Mouse (Mus musculus) erythroblast, adult 5-6 weeks (primary cell): ENCODE results near the gene Wdr61. TPM values are rescaled to one million over a fixed set of nuclear protein-coding genes. Genes with fewer than 3 reads are reported as not detected.

Experiments
- ATAC-seq: replicated peaks from 2 replicates; pipeline ENCODE4 v1.8.0; 2016; ENCODE audit warnings: moderate number of reproducible peaks, mild to moderate bottlenecking, moderate TSS enrichment, inconsistent platforms; ENCODE audit not compliant: poor library complexity, low FRiP score, severe bottlenecking
- total RNA-seq, 2 experiments: library from RNA; stranded (forward) in 1 of 2; stranded (reverse) in 1 of 2; fragments of 150-400 nt in 1 of 2; fragments of 200-764, 138-1000 nt in 1 of 2; gene quantifications; 2 replicates each; pipeline versions ENCODE4 v1.2.3 to v1.2.4; 2015 to 2017; ENCODE audit warnings: low replicate concordance in 2 of 2

The Wdr61 gene
- total RNA-seq (2015; ENCODE audit: low replicate concordance) (22.8 and 49.2 TPM in 2 replicates), total RNA-seq (2017; ENCODE audit: low replicate concordance) (18.7 and 22.6 TPM in 2 replicates)

DNA sequence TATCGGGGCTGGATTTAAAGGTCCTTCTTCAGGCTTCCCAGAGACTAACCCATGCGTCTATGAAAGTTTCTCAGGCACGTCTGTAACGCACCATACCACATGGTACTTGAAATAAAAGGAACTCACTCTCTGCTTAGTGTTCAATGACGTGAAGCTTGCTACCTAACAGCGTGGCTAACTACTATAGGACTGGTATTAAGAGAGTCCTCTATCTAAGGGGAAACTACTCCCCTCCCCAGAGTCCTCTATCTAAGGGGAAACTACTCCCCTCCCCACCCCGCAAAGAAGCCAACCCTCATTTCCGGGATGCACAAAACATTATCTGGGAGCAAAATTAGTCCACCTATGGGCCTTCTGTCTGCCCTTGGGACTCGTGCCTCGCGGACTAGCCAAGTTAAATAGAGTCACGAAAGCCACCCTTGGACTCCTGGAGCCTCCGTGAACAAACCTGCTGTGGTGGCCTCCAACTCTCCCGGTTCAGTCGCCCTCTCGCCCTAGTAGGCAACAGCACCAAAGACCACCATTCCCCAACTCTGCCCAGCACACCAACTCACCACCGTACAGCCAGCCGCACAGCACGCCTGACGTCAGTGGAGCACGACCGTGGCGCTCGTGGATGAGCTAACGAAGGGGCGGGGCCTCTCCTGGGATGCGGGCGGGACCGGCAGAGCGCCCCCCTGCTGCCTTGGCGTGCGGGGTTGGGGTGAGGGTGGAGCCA, at the start of gene Wdr61:
Wdr61 (minus strand) TSS at position 599 of the 718 bp plus-strand sequence.
- ATAC-seq: peak; percentile 95

DNA sequence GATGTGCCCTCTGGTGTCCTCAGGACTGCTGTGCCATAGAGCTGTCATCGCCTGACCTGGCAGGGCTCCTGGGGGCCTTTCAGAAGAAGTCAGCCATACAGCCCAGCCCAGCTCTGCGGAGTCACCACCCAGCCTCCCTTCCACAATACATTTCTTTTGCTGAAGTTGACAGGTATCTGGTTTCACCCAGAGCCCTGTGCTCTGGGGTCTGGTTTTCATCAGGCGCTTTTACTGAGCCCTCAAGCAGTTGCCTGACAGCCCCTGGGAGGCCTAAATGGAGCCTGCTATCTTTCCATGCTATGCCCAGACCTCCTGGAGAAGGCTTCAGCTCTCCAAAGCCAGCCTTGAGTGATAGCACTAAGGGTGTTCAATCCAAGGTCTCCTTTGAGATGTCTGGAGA, 49.7 kb upstream of the Wdr61 start:
- ATAC-seq: no peak

DNA sequence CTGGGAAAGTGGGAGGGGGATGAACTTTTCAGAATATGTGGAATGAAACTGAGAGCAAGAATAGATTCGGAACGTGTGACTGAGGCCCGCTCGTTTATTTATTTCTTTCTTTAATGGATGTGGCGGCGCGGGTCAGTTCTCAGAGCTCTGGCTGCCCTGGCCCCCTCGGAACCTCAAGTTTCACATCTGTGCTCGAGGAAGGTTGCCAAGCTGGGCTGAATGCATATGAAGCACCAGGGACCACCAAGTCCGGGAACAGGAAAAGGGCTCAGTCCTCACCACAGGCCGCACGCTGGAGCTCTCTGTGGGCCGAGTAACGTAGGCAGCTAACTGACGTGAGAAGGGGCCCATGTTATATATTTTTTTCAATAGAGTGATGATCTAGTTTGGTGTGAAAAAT, 48.2 kb upstream of the Wdr61 start:
- no peak for ATAC-seq

DNA sequence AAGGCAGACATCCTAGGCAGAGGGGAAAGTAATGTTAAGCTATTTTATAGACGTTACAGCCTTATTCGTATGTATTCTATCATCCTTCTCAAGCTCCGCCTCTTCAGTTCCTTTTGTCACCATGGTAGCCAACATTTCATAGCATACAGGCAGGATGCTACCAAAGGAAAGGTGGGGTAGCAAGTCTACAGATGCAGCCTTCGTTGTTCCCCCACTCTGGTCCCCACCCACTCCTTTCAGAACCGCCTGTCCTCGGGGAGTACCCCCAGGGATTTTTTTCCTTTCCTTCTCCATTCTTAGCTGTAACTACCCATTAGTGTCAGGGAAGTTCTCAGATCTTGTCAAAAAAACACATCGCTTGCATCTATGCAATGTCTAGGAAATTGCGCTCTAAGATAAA, 45.0 kb upstream of the Wdr61 start:
- ATAC-seq: no peak

DNA sequence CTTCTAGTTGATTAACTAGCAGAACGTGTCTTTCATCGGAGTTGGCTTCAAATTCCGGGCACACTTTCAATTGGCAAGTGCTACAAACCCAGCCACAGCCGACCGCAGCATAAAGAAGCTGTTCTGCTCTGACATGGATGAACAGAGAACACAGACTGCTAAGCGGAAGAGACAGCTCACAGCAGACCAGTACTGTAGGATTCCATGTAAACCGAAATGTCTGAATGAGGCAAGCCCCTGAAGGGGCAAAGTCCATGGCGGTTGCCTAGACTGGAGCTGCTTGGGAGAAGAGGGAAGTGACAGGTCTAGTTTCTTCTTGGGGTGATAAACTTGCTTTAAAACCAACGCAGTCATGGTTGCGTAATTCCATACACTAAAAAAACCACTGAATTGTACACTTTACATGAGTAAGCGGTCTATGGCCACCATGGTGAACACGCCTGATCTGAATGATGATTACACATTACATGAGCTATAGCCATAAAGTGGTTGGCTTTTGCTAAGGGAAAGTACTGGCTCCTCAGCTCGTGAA, 42.2 kb upstream of the Wdr61 start:
- ATAC-seq: no peak

DNA sequence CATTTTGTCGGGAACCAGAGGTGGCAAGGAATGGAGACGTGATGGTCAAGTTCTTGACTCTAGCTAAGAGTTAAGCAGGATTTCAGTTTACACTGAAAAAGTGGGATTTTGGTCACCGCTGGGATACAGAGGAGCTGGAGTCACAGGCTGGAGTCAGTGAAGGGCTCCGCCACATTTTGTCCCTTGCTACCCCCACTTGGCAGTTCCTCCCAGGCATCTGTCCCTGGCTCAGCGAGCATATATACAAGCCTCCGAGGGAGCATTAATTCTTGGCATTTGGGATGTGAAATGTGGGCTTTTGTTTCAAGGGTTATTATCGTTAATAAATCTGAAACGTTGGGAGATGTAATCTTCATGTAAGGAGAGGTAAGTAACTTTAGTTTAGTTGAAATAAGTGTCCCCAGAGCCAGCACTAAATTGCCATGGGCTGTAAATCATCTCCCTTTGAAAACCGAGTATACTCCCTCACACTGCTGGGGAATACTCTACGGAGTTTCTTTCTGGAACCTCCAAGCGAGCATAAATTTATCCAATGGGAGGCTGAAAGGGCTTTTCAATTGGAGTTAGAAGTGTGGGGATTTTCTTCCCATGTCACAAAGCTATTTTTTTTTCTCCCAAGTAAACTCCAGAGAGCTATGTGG, 35.9 kb upstream of the Wdr61 start:
- no peak for ATAC-seq

DNA sequence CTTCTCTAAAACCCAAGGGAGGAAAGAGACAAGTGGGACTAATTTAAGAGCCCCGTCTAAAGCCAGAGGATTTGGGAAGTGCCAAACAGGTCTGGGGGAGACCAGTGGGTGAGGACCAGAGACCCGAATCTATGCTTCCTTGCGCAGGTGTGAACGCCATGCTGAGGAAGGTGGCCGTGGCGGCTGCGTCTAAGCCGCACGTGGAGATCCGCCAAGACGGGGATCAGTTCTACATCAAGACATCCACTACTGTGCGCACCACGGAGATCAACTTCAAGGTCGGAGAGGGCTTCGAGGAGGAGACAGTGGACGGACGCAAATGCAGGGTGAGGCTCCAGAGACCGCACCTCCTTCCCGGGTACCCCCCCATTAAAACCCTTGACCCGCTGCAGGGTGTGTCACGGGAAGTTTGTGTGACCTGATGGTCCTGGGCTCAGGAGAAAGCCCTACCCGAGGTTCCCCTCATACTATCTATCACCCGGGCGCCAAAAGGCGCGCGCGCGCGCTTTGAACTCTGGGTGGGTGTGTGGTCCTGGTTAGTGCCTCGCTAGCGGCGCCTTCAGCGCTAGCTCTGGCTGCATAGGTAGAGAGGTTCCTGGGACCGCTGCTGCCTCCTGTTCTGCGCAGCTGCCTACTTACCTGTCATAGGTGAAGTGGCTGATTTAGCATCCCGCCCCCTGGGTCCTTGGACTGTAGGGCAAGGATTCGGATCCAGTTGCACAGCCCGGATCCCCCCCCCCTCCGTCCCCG, 31.2 kb upstream of the Wdr61 start:
- no peak for ATAC-seq

DNA sequence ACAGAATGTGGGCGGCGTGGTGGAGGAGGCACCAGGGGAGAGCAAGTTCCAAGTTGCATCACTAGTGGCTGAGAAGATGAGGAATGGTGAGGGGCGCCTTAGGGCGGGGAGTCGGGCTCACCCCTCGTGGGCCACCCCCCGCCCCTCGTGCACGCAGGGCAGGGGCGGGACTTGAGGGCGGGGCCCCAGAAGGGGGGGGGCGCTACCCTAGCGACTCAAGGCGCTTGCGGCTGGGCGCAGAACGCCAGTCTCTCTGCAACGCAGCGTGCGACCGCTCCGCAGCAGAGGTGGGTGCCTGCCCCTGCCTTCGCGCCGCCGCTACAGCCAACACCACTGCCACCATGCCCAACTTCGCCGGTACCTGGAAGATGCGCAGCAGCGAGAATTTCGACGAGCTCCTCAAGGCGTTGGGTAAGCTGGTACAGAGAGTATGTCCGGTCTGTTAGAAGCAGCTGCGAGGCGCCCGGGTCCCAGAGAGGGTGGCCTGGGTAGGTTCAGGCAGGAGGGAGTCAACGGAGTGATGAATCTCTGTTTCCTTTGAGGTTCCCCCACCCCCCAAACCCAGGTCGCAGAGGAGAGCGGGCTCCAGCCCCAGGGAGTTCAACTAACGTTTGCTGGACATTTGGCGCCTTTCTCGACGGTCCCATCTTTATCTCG, 30.4 kb upstream of the Wdr61 start, which contains the start of gene Crabp1:
Crabp1 (plus strand) TSS at position 188 of the 657 bp plus-strand sequence.
- no peak for ATAC-seq

DNA sequence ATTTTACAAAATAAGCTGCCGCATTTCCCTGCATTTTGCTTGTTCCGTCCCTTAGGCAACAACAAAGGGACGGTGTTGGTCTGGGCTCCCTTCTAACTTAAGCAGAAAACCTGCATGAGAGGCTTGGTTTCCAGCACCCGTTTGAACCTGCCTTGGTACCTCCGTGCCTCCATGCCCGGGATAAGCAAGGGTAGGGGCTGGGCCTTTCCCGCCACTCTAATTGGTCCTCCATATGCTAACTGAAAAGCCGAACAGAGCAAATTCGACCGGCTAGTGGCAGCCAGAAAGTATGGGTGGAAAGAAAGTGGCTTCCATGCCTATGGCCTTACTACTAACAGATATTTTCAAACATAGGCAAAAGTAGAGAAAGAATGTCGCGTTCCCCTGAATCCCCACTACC, 29.8 kb upstream of the Wdr61 start:
- no peak for ATAC-seq

DNA sequence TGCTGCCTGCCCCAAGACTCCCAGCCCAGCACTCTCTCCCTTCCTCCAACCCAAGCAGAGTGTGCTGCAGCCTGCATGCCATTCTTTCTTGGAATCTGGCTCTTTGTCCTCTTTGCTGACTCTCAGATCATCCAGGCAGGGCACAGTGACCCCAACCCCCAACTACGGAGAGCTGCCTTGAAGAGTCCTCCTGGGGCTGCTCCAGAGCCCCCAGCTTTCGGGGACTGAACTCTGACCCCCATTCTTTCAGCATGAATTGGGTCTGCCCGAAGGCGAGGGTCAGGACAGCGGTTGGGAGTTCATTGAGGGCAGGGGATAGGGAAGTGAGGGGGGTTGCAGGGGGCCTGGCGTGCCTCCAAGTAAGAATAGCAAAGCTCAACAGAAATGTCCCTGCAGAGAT, 25.3 kb upstream of the Wdr61 start:
- no peak for ATAC-seq

DNA sequence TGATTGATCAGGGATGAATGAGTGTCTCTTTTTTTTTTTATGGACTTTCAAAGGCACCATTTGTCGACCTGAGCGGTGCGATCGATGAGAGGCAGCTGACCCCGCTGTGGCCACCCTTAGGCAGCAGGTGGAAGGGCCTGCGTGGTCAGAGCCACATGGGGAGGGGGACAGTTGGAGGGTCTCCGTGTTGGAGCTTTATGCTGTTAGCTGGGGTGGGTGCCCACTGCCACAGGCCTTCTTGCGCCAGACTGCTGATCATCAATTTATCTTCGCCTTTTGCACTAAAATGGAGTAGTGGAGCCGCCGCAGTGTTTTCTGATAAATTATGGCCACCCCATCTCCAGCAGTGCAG, 18.6 kb upstream of the Wdr61 start:
- no peak for ATAC-seq

DNA sequence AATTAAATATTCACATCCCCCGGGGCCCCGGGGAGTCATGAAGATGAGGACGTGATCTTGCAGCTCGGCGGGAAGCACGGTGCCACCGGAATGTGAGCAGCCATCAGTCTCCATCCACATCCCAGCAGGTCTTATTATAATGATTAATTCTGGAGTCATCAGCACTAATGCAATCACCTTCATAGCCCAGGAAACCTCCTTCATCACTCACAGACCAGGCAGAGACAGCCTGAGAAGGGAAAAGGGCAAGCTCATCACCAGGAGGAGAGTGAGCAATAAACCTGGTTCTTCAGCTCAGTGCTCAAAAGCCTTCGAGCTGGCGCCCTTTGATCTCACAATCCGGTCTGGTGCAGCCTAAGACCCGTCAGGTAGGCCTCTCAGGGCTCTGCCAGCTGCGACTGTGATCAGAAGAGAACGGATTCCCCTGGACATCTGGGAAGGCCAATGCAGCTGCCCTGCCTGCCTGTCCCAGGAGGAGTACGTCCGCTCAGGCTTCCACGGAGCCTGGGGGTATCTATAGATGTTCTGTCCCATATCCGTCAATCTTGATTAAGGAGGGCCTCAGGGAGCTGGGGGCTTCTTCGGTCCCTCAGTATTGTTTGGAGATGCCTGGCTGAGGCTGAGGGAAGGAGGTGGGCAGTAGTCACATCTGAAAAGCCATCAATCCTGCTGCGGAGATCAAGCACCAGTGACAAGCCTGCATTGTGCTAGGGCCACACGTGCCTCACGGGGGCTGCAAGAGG, 18.1 kb upstream of the Wdr61 start:
- no peak for ATAC-seq

DNA sequence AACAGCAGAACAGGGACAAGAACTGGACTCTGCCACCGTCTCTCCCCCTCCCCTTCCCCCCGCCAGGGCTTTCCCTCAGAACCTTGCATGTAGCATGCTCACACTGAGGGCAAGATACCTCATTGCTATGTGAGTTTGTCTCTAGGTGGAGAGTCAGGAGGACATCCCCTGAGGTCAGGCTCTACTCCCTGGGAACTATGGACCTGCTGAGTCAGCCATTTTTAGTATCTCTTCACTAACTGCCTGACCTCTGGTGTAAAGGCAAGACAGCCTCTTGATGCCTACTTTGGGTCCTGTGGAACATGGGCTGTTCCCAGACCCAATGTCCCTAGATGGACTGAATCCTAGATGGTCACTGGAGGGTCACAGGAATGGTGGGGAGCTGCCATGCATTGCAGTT, 17.4 kb upstream of the Wdr61 start:
- ATAC-seq: no peak

DNA sequence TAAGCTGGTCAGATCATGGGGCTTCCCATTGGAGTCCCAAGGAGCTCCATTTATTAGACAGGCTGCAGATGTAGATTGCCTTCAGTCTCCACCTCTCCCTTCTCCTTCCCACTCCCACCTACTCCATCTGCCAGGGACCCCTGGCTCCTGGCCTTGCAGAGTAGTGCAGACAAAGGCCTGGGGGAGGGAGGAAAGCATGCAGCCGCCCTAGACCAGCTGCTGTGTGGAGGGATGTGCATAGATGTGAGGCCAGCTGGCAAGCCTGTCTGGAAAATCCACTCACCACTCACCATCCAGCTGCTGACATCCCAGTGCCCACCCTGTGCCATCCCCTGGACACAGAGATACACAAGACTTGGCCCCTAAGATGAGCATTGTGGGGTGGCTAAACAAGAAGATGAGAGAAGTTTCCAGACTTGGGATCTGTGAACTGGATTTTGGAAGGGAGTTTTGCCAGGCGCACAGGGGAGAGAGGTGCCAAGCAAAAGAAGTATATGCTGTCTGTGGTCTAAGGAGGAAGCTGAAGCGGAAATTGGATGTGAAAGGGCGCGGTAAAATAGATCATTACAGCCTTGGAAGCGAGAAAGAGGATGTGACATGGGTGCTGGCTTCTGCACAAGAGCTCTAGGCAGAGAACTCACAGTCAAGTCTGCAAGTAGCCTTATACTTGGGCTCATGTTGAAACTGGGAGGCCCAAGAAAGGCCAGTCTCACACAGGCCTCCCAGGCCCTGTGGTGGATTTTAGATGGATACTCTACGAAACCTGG, 16.1 kb upstream of the Wdr61 start:
- ATAC-seq: no peak

DNA sequence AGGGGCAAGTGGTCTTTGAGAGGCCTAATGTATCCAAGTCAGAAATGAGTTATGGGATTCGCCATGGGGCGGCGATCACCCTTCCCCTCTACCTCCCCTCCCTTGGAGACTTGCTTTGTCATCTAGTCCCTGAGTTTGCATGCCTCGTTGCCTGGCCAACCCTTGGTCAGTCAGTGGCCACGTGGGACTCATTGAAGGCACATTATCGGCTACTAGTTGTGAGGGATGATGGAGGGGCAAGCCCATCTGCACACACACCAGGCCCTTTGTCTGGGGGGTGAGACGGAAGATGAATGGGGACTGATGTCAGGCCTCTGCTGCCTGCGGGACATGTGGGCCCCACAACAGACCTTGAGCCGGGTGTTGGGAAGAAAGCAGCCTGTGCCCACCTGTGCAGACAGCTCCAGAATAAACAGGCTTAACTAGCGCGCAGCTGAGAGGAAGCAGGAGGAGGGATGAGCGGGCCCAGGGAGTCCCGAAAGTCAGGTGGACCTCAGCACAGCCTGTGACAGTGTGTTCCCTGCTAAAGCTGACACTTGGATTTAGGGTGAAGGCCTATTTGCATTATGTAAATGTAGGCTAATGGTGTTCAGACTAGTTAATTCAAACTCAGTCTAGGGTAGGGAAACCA, 11.5 kb upstream of the Wdr61 start:
- no peak for ATAC-seq

DNA sequence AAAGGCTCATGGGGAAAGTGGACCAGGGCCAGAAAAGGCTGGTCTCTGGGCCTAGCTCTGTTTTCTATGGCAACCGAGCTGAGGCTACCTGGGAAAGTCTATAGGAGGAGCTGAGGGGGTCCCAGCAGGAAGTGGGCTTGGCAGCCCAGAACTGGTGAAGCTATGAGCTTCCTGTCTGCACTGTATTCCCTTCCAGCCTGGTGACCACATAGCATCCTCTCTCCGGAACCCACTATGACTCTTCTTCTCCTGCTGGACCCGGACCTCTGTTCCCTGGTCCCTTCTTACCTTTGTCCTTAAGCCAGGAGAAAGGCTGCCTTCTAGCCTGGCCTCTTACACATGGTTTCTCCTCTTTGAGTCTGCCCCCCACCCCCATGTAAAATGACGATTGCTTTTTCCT, 9.6 kb upstream of the Wdr61 start:
- ATAC-seq: no peak

DNA sequence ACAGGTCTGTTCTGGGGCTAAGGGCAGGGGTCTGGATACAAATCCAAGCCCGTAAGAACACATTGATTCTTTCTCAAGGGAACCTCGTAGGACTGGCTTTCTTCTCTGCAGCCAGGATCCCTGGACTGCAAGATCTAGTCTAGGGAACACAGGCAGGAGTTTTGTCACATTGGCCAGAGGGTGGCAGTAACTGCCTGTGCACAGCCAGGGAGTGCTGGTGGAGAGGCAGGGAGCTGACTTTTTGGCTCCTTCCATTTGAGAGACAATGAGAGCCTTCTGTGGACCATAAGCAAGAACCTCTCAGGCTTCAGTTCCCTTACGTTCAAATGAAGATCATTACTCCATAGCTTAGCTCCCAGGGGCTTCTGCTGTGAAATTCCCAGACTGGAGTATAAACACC, 4.1 kb upstream of the Wdr61 start:
- ATAC-seq: no peak

DNA sequence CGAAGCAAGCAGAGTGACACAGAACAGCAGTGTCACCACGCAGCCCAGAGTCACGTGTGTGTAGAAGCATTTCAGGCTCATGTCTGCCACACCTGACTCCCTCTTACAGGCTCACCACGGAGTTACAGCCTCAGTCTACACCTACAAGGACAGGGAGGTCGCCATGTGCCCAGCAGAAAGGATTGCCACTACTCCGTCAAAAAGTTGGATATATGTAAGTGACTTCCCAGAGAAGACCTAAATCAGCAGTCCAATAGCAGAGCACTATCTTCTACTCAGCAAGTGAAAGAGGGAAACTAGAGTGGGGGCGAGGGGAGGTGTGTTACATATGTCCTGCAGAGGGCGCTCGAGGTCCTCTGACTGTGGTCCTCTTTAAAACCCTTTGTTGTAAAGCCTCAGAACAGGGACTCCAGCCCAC, 2.0 kb upstream of the Wdr61 start:
- ATAC-seq: 0 out of 2 replicates have a peak, but pooled peaks have one; percentile 44
